Mouse (Mus musculus) right cerebral cortex, postnatal 14 days (tissue): ENCODE data around the gene Zfp652.
A peak's percentile ranks its signal among the peaks of the same experiment; 100 is the strongest.
"Not testable (repeated sequence)": the region's sequence is repeated elsewhere in the genome, so short reads cannot be mapped to it uniquely, and the experiment has no call there.

ENCODE experiments used
- DNase-seq: peaks from one replicate; pipeline ENCODE4 v3.0.0; 2022

The Zfp652 gene

GRCm38 (mm10) chr11:95858528-95859467 is 146.3 kb downstream of the Zfp652 start:
- DNase-seq, result peak; percentile 94

GRCm38 (mm10) chr11:95859468-95859855 is 147.0 kb downstream of the Zfp652 start:
- DNase-seq, result peak; percentile 66

- DNase-seq, result no peak
Measured at GRCm38 (mm10) chr11:95860071-95860490, 147.6 kb downstream of the Zfp652 start.

GRCm38 (mm10) chr11:95861397-95861796 is 148.9 kb downstream of the Zfp652 start:
- no peak for DNase-seq

- no peak for DNase-seq
Measured at GRCm38 (mm10) chr11:95869442-95869841, 157.0 kb downstream of the Zfp652 start.

GRCm38 (mm10) chr11:95869918-95870470 is 157.5 kb downstream of the Zfp652 start:
- no peak for DNase-seq

GRCm38 (mm10) chr11:95875804-95876203 is 163.3 kb downstream of the Zfp652 start:
- DNase-seq, result no peak

GRCm38 (mm10) chr11:95876296-95876695 is 163.8 kb downstream of the Zfp652 start:
- peak; percentile 62 for DNase-seq

- not testable (repeated sequence) for DNase-seq
Measured at GRCm38 (mm10) chr11:95879861-95880260, 167.4 kb downstream of the Zfp652 start.
